Mouse (Mus musculus): Measurements from ENCODE around the gene Zfp580. TPM values are rescaled to one million over a fixed set of nuclear protein-coding genes. Genes with fewer than 3 reads are reported as not detected.
A peak's percentile ranks its signal among the peaks of the same experiment; 100 is the strongest.
"Not testable (repeated sequence)": the region's sequence is repeated elsewhere in the genome, so short reads cannot be mapped to it uniquely, and the experiment has no call there.

Gene Zfp580
- total and polyA plus RNA-seq, 3 experiments = 0.44 to 2.8 (median 1.1) TPM

DNA sequence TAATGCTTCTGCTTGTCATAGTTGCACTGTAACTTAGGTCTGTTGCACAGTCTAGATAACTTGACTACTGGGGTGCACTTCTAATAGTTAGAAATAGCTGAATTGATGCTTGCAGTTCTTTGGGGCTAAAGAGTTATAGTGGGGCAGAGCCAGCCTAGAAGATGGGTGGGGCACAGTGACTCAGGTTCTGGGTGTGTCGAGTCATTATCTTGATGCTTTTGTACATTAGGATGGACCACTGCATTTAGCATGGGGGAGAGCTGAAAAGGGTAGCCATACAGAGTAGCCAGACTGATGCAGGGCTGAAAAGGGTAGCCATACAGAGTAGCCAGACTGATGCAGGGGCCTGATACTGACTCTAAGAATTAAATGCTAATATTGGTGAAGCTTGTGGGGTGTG lies 22.2 kb downstream of the Zfp580 start:
- H3K9me3 ChIP-seq (replicated peaks) = no peaks in the 10 kb centered on the region
- no peak overlapping the region for H3K4me3 ChIP-seq (ENCODE audit: low read depth, low read length)
- no peak for TF ChIP-seq TAL1 (conservative IDR thresholded peaks at IDR 0.05; ENCODE audit: low read depth, low read length)
- no peak for TF ChIP-seq CTCF (IDR thresholded peaks at IDR 0.05; ENCODE audit: low read depth, low read length)
- no peak for TF ChIP-seq POLR2AphosphoS5 (IDR thresholded peaks at IDR 0.05; ENCODE audit: insufficient replicate concordance, low read depth, low read length)
- TF ChIP-seq GATA2 (IDR thresholded peaks at IDR 0.05; ENCODE audit: borderline replicate concordance, low read depth, low read length) = no peak
- no peak for TF ChIP-seq GATA1 (IDR thresholded peaks at IDR 0.05; ENCODE audit: borderline replicate concordance, low read length)
- H3K36me3 ChIP-seq (replicated peaks) = peaks cover 98% of the 10 kb centered on the region
- DNase-seq (ENCODE audit: low spot score) (no peak), ATAC-seq (ENCODE audit: extremely low read depth, insufficient number of reproducible peaks, low FRiP score, poor library complexity, severe bottlenecking) (no peak)
- no peaks in the 10 kb centered on the region for H3K27me3 ChIP-seq (ENCODE audit: insufficient read depth, low read length)
- H3K4me1 ChIP-seq (ENCODE audit: insufficient read depth, low read depth, low read length) = peaks cover 94% of the 10 kb centered on the region

DNA sequence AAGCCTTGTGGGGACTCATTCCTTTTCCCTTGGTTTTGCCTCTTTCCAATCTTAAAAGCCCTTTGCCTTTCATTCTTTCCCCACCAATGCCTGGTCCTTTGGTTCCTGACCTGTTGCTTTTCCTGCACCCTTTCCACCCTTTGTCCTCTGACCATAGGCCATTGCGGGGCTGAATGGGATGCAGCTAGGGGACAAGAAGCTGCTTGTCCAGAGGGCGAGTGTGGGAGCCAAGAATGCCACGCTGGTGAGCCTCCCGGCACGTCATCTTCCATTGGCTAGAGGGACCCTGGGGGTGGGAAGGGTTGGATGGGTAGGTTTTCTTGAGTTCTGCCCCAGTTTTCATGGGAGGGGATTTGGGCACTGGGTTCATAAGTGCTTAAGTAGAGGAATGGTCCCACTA lies 23.6 kb downstream of the Zfp580 start:
- TF ChIP-seq GATA2 (IDR thresholded peaks at IDR 0.05; ENCODE audit: borderline replicate concordance, low read depth, low read length) (no peak), GATA1 (IDR thresholded peaks at IDR 0.05; ENCODE audit: borderline replicate concordance, low read length) (no peak), POLR2AphosphoS5 (IDR thresholded peaks at IDR 0.05; ENCODE audit: insufficient replicate concordance, low read depth, low read length) (no peak), TAL1 (conservative IDR thresholded peaks at IDR 0.05; ENCODE audit: low read depth, low read length) (no peak), CTCF (IDR thresholded peaks at IDR 0.05; ENCODE audit: low read depth, low read length) (no peak)

DNA sequence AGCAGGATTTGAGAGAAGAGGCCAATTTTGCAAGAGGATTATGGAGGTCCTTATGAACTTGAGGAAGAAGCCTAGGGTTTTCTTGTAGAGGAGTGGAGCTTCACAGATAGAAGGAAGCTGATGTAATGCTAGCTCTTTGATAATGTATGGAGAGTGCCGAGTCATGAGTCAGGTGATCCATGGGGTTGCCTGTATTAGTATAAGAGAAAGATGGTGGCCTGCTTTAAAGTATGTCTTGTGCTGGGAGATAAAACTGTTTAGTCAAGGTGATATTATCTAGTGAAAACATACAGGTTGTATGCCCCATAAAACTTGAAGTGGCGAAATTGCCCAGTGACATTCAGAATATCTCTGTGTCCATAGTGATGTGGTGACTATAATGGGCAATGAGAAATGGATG lies 25.6 kb downstream of the Zfp580 start:
- peaks cover 74% of the 10 kb centered on the region for H3K36me3 ChIP-seq (replicated peaks)
- ATAC-seq (ENCODE audit: extremely low read depth, insufficient number of reproducible peaks, low FRiP score, poor library complexity, severe bottlenecking) = peak; percentile 74
- no peak overlapping the region for H3K4me3 ChIP-seq (ENCODE audit: low read depth, low read length)

More for the DNA sequence above, 23.6 kb downstream of the Zfp580 start:
- ATAC-seq (ENCODE audit: extremely low read depth, insufficient number of reproducible peaks, low FRiP score, poor library complexity, severe bottlenecking) (no peak), DNase-seq (ENCODE audit: low spot score) (no peak)
- Histone ChIP-seq H3K36me3 (replicated peaks) (peaks cover 92% of the 10 kb centered on the region), H3K4me1 (ENCODE audit: insufficient read depth, low read depth, low read length) (peaks cover 87% of the 10 kb centered on the region), H3K9me3 (replicated peaks) (no peaks in the 10 kb centered on the region), H3K4me3 (ENCODE audit: low read depth, low read length) (no peak overlapping the region; the same call in 1 of the 2 replicates), H3K27me3 (ENCODE audit: insufficient read depth, low read length) (no peaks in the 10 kb centered on the region)

DNA sequence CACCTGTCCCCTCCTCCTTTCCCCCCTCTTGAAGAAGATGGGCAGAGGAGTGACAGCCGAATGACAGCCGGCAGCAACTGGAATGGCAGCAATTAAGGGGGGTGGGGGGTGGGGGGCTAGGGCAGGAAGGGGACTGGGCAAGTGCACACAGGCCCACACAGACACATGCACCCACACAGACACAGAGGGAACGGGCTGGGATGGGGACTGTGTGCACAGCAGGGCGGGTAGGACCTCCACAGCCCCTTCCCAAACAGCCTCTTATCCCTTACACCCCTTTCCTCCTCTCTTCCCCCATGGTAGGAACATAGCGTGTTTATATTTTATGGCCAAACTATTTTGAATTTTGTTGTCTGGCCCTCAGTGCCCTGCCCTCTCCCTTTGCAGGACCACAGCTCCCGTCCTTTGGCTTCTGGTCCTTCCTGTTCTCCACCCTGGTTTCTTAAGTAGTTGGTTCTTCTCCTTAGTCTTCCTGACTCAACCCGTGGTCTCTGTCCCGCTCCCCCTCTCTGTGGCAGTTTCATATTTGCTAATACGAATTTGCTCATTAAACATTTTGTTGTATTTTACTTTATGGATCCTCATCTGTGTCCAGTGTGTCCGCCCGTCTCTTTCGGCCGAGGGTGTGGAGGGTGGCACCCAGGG lies 28.1 kb downstream of the Zfp580 start:
- Histone ChIP-seq H3K4me1 (ENCODE audit: insufficient read depth, low read depth, low read length) (peaks cover 68% of the 10 kb centered on the region), H3K36me3 (replicated peaks) (peaks cover 69% of the 10 kb centered on the region), H3K4me3 (ENCODE audit: low read depth, low read length) (peak overlapping the region; percentile 98)
- DNase-seq (ENCODE audit: low spot score); H3K9me3 ChIP-seq (replicated peaks); H3K27me3 ChIP-seq (ENCODE audit: insufficient read depth, low read length); ATAC-seq (ENCODE audit: extremely low read depth, insufficient number of reproducible peaks, low FRiP score, poor library complexity, severe bottlenecking): not testable (repeated sequence)

More for the DNA sequence above, 25.6 kb downstream of the Zfp580 start:
- TF ChIP-seq POLR2AphosphoS5 (IDR thresholded peaks at IDR 0.05; ENCODE audit: insufficient replicate concordance, low read depth, low read length) (no peak), GATA1 (IDR thresholded peaks at IDR 0.05; ENCODE audit: borderline replicate concordance, low read length) (no peak), GATA2 (IDR thresholded peaks at IDR 0.05; ENCODE audit: borderline replicate concordance, low read depth, low read length) (no peak), CTCF (IDR thresholded peaks at IDR 0.05; ENCODE audit: low read depth, low read length) (no peak), TAL1 (conservative IDR thresholded peaks at IDR 0.05; ENCODE audit: low read depth, low read length) (peak; percentile 75)
- Histone ChIP-seq H3K27me3 (ENCODE audit: insufficient read depth, low read length) (no peaks in the 10 kb centered on the region), H3K9me3 (replicated peaks) (no peaks in the 10 kb centered on the region), H3K4me1 (ENCODE audit: insufficient read depth, low read depth, low read length) (peaks cover 73% of the 10 kb centered on the region)
- peak; percentile 48 for DNase-seq (ENCODE audit: low spot score)

DNA sequence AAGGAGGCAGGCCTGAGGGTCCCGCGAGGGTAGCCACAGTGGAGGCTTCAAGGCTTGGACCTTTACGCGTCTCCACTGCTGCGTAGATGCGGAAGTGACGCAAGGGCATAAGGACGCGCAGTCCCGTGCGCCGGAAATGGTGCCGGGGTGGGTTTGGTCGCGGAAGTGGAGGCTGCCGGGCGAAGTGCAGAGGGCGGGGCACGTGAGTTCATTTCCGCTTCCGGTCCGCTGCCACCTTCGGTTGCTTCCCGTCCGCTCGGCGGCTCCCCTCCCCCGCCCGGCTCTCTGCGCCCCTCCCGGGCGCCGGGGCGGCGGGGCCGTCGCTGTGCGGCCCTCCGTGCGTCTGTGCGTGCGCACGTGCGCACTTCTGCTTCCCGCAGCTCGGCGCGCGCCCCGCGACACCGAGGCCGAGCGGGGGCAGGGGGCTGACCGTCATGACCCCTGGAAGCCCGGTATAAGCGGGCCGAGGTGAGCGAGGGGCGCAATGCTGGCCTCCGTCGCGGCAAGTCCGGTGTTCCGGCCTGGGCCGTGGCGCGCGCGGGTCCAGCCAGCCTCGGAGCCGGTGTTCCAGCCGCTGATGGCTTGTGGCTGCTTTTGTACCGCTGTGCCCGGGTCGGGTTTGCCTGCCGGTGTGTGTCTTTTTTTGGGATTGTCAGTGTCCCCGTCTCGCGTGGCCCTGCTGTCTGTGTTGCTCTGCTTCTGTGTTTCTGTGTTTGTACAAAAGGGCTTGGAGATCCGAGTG lies 28.8 kb downstream of the Zfp580 start, which contains the start of gene Epn1:
Epn1 (plus strand) TSS at position 226 of the 742 bp plus-strand sequence.
- ATAC-seq (ENCODE audit: extremely low read depth, insufficient number of reproducible peaks, low FRiP score, poor library complexity, severe bottlenecking) = peak; percentile 69
- no peak for TF ChIP-seq GATA1 (IDR thresholded peaks at IDR 0.05; ENCODE audit: borderline replicate concordance, low read length)
- peak; percentile 75; the same call in 1 of the 2 replicates for TF ChIP-seq POLR2AphosphoS5 (IDR thresholded peaks at IDR 0.05; ENCODE audit: insufficient replicate concordance, low read depth, low read length)
- no peak for TF ChIP-seq TAL1 (conservative IDR thresholded peaks at IDR 0.05; ENCODE audit: low read depth, low read length)
- TF ChIP-seq GATA2 (IDR thresholded peaks at IDR 0.05; ENCODE audit: borderline replicate concordance, low read depth, low read length) = no peak
- Histone ChIP-seq H3K36me3 (replicated peaks) (peaks cover 69% of the 10 kb centered on the region), H3K4me1 (ENCODE audit: insufficient read depth, low read depth, low read length) (peaks cover 68% of the 10 kb centered on the region), H3K9me3 (replicated peaks) (no peaks in the 10 kb centered on the region), H3K4me3 (ENCODE audit: low read depth, low read length) (peak within 1 kb of the TSS; percentile 98), H3K27me3 (ENCODE audit: insufficient read depth, low read length) (no peaks in the 10 kb centered on the region)
- peak; percentile 85 for DNase-seq (ENCODE audit: low spot score)

DNA sequence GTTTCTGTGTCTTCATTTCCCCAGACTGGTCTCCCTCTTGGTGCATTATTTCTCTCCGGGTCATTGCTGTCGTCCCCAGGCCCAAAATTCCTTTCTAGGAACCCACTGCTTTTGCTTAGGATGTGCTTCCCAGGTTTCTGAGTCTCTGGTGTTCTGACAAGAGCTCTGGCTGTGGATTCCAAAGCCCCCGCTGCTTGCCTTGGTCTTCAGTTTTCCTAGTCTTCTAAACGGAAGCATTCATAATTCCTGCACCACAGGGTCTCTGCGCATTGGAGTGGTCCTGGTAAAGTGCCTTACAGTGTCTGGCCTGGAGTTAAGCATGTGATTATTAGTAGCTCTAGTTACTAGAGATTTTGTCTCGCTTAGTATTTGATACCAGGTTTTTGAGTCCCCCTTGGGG lies 29.5 kb downstream of the Zfp580 start:
- peaks cover 70% of the 10 kb centered on the region for H3K36me3 ChIP-seq (replicated peaks)
- H3K4me3 ChIP-seq (ENCODE audit: low read depth, low read length) = peak overlapping the region; percentile 98
- DNase-seq (ENCODE audit: low spot score) (no peak), ATAC-seq (ENCODE audit: extremely low read depth, insufficient number of reproducible peaks, low FRiP score, poor library complexity, severe bottlenecking) (no peak)
- H3K9me3 ChIP-seq (replicated peaks) = no peaks in the 10 kb centered on the region
- H3K27me3 ChIP-seq (ENCODE audit: insufficient read depth, low read length) = no peaks in the 10 kb centered on the region
- TF ChIP-seq TAL1 (conservative IDR thresholded peaks at IDR 0.05; ENCODE audit: low read depth, low read length) = no peak
- no peak for TF ChIP-seq GATA2 (IDR thresholded peaks at IDR 0.05; ENCODE audit: borderline replicate concordance, low read depth, low read length)
- TF ChIP-seq POLR2AphosphoS5 (IDR thresholded peaks at IDR 0.05; ENCODE audit: insufficient replicate concordance, low read depth, low read length) = no peak
- TF ChIP-seq GATA1 (IDR thresholded peaks at IDR 0.05; ENCODE audit: borderline replicate concordance, low read length) = no peak
- no peak for TF ChIP-seq CTCF (IDR thresholded peaks at IDR 0.05; ENCODE audit: low read depth, low read length)
- peaks cover 68% of the 10 kb centered on the region for H3K4me1 ChIP-seq (ENCODE audit: insufficient read depth, low read depth, low read length)
